Mouse (Mus musculus): ENCODE results near the gene Atp13a3. TPM values are rescaled to one million over a fixed set of nuclear protein-coding genes. Genes with fewer than 3 reads are reported as not detected.
A peak's percentile ranks its signal among the peaks of the same experiment; 100 is the strongest.

The Atp13a3 gene
- polyA plus RNA-seq, 1 experiment from 2014 or later = 8.4 TPM

GRCm38 (mm10) chr16:30267359-30267758 is 138.4 kb downstream of the Atp13a3 start, which contains the start of gene Cpn2:
TSS of gene Cpn2 (minus strand) at chr16:30267499.
- H3K4me1 ChIP-seq = peaks cover 13% of the 10 kb centered on the region
- H3K36me3 ChIP-seq (ENCODE audit: poor library complexity, severe bottlenecking) = no peaks in the 10 kb centered on the region
- no peak for ATAC-seq
- H3K9me3 ChIP-seq (replicated peaks) = no peaks in the 10 kb centered on the region
- H3K9ac ChIP-seq = no peak within 1 kb of the TSS
- no peak within 1 kb of the TSS for H3K27ac ChIP-seq
- H3K27me3 ChIP-seq = no peaks in the 10 kb centered on the region
- WGBS = 72% methylated on average over 5 of the region's 5 CpGs
- no peak within 1 kb of the TSS for H3K4me2 ChIP-seq
- H3K4me3 ChIP-seq = no peak within 1 kb of the TSS

GRCm38 (mm10) chr16:30266561-30266960 is 139.2 kb downstream of the Atp13a3 start:
- Histone ChIP-seq H3K9me3 (replicated peaks) (no peaks in the 10 kb centered on the region), H3K9ac (no peak overlapping the region), H3K4me3 (no peak overlapping the region), H3K27me3 (no peaks in the 10 kb centered on the region), H3K4me2 (no peak overlapping the region), H3K36me3 (ENCODE audit: poor library complexity, severe bottlenecking) (no peaks in the 10 kb centered on the region), H3K4me1 (peaks cover 5% of the 10 kb centered on the region), H3K27ac (no peak overlapping the region)
- no peak for ATAC-seq
- WGBS = 89% methylated on average over 5 of the region's 5 CpGs

- 88% methylated on average over 4 of the region's 4 CpGs for WGBS
- H3K4me1 ChIP-seq = no peaks in the 10 kb centered on the region
- no peak for ATAC-seq
- no peak overlapping the region for H3K9ac ChIP-seq
- no peak overlapping the region for H3K4me2 ChIP-seq
- H3K4me3 ChIP-seq = no peak overlapping the region
- no peak overlapping the region for H3K27ac ChIP-seq
- no peaks in the 10 kb centered on the region for H3K9me3 ChIP-seq (replicated peaks)
- no peaks in the 10 kb centered on the region for H3K36me3 ChIP-seq (ENCODE audit: poor library complexity, severe bottlenecking)
- H3K27me3 ChIP-seq = no peaks in the 10 kb centered on the region
Observed at GRCm38 (mm10) chr16:30265611-30266010, 140.2 kb downstream of the Atp13a3 start.

GRCm38 (mm10) chr16:30263156-30263555 is 142.6 kb downstream of the Atp13a3 start:
- no peak overlapping the region for H3K4me2 ChIP-seq
- ATAC-seq = no peak
- H3K36me3 ChIP-seq (ENCODE audit: poor library complexity, severe bottlenecking) = no peaks in the 10 kb centered on the region
- no peaks in the 10 kb centered on the region for H3K27me3 ChIP-seq
- H3K9me3 ChIP-seq (replicated peaks) = no peaks in the 10 kb centered on the region
- no peak overlapping the region for H3K27ac ChIP-seq
- H3K9ac ChIP-seq = no peak overlapping the region
- no peaks in the 10 kb centered on the region for H3K4me1 ChIP-seq
- 68% methylated on average over 4 of the region's 4 CpGs for WGBS
- H3K4me3 ChIP-seq = no peak overlapping the region

GRCm38 (mm10) chr16:30262664-30263063 is 143.1 kb downstream of the Atp13a3 start:
- Histone ChIP-seq H3K9ac (no peak overlapping the region), H3K36me3 (ENCODE audit: poor library complexity, severe bottlenecking) (no peaks in the 10 kb centered on the region), H3K4me3 (no peak overlapping the region), H3K27me3 (no peaks in the 10 kb centered on the region), H3K4me1 (no peaks in the 10 kb centered on the region), H3K27ac (no peak overlapping the region), H3K9me3 (replicated peaks) (no peaks in the 10 kb centered on the region), H3K4me2 (no peak overlapping the region)
- ATAC-seq = peak; percentile 59
- 0% methylated on average over 2 of the region's 2 CpGs for WGBS

Other genes with a start within 250 kb of the Atp13a3 start
- not detected in 2 replicates for gene Cpn2, start 138.5 kb downstream of the Atp13a3 start, polyA plus RNA-seq (2015; fragmentation: Nextera tagmentation; extraction: Ambion mirVana)
- 0.08 and 0.09 TPM in 2 replicates for gene Lrrc15, start 122.7 kb downstream of the Atp13a3 start, polyA plus RNA-seq (2015; fragmentation: Nextera tagmentation; extraction: Ambion mirVana)
- gene Gp5, start 95.2 kb downstream of the Atp13a3 start, polyA plus RNA-seq (2015; fragmentation: Nextera tagmentation; extraction: Ambion mirVana) = 0.34 and 0.64 TPM in 2 replicates
- gene Tmem44, start 144.9 kb upstream of the Atp13a3 start, polyA plus RNA-seq (2015; fragmentation: Nextera tagmentation; extraction: Ambion mirVana) = 56.2 and 60.8 TPM in 2 replicates
- gene Lsg1, start 181.6 kb upstream of the Atp13a3 start, polyA plus RNA-seq (2015; fragmentation: Nextera tagmentation; extraction: Ambion mirVana) = 69.7 and 76.9 TPM in 2 replicates
- 6.8 and 8.3 TPM in 2 replicates for gene Fam43a, start 193.7 kb upstream of the Atp13a3 start, polyA plus RNA-seq (2015; fragmentation: Nextera tagmentation; extraction: Ambion mirVana)

All from forebrain, embryonic 13.5 days (tissue).